Mouse (Mus musculus) forebrain, embryonic 13.5 days (tissue): ENCODE results near the gene March6. TPM values are rescaled to one million over a fixed set of nuclear protein-coding genes. Genes with fewer than 3 reads are reported as not detected.

Experiments used
- ATAC-seq: fragments of 200-750 bp; cut with Nextera tagmentation; 2 replicates; pipeline ENCODE4 v1.8.0; 2017
- H3K27ac ChIP-seq: fragments of 300-500 bp; sonication (generic); 2 replicates; pipeline ENCODE4 v1.5.1; 2015; ENCODE audit warnings: inconsistent platforms, mild to moderate bottlenecking, moderate library complexity
- H3K27me3 ChIP-seq: fragments of 300-500 bp; sonication (generic); 2 replicates; pipeline ENCODE4 v1.6.1; 2015; ENCODE audit warnings: mild to moderate bottlenecking, inconsistent platforms
- H3K36me3 ChIP-seq: fragments of 300-500 bp; sonication (generic); 2 replicates; pipeline ENCODE4 v1.6.1; 2015; ENCODE audit warnings: mild to moderate bottlenecking, inconsistent platforms; ENCODE audit not compliant: poor library complexity, severe bottlenecking
- H3K4me1 ChIP-seq: fragments of 300-500 bp; sonication (generic); 2 replicates; pipeline ENCODE4 v1.6.1; 2015; ENCODE audit warnings: inconsistent platforms
- H3K4me2 ChIP-seq: fragments of 300-500 bp; sonication (generic); 2 replicates; pipeline ENCODE4 v1.6.1; 2015; ENCODE audit warnings: inconsistent platforms, mild to moderate bottlenecking, moderate library complexity
- H3K4me3 ChIP-seq: fragments of 300-500 bp; sonication (generic); 2 replicates; pipeline ENCODE4 v1.5.1; 2015; ENCODE audit warnings: mild to moderate bottlenecking, inconsistent platforms
- H3K9ac ChIP-seq: fragments of 300-500 bp; sonication (generic); 2 replicates; pipeline ENCODE4 v1.6.1; 2015; ENCODE audit warnings: mild to moderate bottlenecking, inconsistent platforms
- H3K9me3 ChIP-seq: fragments of 300-500 bp; sonication (generic); replicated peaks from 2 replicates; pipeline ENCODE4 v1.6.1; 2016; ENCODE audit warnings: inconsistent platforms
- WGBS: fragments of 180-500 bp; shearing (Covaris S2); methylation state at CpG from one replicate; pipeline ENCODE4 v1.1.7; 2015; 5-methylcytosine and 5-hydroxymethylcytosine counted together
- polyA plus RNA-seq: library from polyadenylated mRNA; unstranded; fragments of >200 nt; fragmentation: Nextera tagmentation; extraction: Ambion mirVana; gene quantifications from 2 replicates; pipeline ENCODE4 v1.2.1, GENCODE M21; 2015

Gene March6
- polyA plus RNA-seq, 1 experiment from 2014 or later, result 57.5 TPM

DNA sequence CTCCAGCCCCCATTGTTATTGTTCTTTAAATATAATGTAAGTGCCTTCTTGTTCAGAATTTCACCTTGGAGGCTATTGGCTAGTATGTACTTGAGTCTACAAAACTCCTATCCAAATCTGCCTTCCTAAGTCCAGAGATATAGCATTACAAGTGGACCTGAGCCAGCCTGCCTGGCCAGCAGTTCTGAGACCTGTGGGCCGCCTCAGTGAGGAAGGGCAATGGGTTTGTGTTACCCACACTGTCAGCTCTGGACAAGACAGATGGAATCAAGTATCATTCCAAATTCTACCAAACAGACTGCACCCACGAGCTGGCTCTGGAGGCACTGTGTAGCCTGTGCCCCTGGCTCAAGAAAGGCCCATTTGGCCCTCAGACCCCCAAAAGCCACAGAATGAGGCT lies 94.0 kb downstream of the March6 start:
- no peak overlapping the region for H3K9ac ChIP-seq
- H3K36me3 ChIP-seq, result no peaks in the 10 kb centered on the region
- H3K4me1 ChIP-seq, result no peaks in the 10 kb centered on the region
- no peak overlapping the region for H3K4me3 ChIP-seq
- no peaks in the 10 kb centered on the region for H3K9me3 ChIP-seq
- no peak for ATAC-seq
- H3K27ac ChIP-seq, result no peak overlapping the region
- WGBS, result 87% methylated on average over 2 of the region's 2 CpGs
- H3K4me2 ChIP-seq, result no peak overlapping the region
- H3K27me3 ChIP-seq, result no peaks in the 10 kb centered on the region

DNA sequence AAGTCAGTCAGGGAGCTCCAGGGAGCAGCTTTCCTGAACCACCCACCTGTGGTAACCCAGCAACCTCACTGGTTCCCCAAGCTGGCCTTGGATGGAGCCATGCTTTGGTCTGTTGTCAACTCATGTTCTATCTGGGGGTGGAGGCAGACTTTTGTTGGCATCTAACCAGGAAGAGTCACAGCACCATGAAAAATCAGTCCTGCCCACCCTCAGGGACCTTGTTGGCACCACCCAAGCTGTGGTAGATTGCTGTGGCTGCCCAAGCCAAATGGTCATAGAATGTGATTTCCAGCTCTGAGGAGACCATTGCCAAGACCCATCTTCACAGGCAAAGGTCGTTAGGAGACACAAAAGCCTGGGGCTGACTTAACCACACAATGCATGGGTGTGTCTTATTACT lies 94.8 kb downstream of the March6 start:
- H3K9ac ChIP-seq, result no peak overlapping the region
- H3K4me2 ChIP-seq, result no peak overlapping the region
- no peak for ATAC-seq
- H3K4me3 ChIP-seq, result no peak overlapping the region
- H3K36me3 ChIP-seq, result no peaks in the 10 kb centered on the region
- no peaks in the 10 kb centered on the region for H3K27me3 ChIP-seq
- WGBS, result 38% methylated on average over 1 of the region's 1 CpGs
- no peak overlapping the region for H3K27ac ChIP-seq
- no peaks in the 10 kb centered on the region for H3K9me3 ChIP-seq
- no peaks in the 10 kb centered on the region for H3K4me1 ChIP-seq

DNA sequence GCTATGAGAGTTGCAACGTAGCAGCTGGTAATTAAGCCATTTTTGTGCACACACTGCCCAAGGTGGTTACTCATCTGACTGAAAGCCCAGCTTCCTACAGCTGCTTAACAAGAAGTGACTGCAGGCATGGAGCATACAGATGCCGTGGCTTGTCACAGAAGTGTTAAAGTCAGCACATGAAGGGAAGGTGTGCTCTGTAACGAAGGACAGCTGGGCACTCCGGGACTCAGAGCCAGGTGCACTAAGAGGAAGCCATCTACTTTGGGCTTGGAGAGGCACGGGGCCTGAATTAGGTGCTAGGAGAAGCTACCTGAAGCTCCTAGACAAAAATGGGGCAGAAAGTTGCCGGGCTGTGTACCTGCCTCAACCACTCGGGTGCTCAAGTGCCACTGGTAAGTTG lies 97.1 kb downstream of the March6 start:
- Histone ChIP-seq H3K36me3 (no peaks in the 10 kb centered on the region), H3K9ac (no peak overlapping the region), H3K4me3 (no peak overlapping the region), H3K27ac (no peak overlapping the region), H3K27me3 (no peaks in the 10 kb centered on the region), H3K4me2 (no peak overlapping the region), H3K9me3 (no peaks in the 10 kb centered on the region), H3K4me1 (no peaks in the 10 kb centered on the region)
- 82% methylated on average over 7 of the region's 7 CpGs for WGBS
- ATAC-seq, result no peak

DNA sequence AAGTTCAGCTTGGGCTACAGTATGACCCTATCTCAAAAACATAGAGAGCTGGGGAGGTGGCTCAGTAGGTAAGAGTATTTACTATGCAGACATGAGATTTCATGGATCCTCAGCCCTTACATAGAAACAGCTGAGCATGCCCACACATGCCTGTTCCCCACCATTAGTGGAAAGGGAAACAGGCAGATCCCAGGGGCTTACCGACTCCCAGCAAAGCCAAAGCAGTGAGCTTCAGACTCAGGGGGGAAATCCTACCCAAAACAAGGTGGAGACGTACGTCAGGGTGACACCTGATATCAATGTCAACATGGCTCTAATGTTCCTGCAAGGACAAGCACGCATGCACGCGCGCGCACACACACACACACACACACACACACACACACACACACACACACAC lies 99.0 kb downstream of the March6 start:
- Histone ChIP-seq H3K4me3 (no peak overlapping the region), H3K36me3 (no peaks in the 10 kb centered on the region), H3K27me3 (no peaks in the 10 kb centered on the region), H3K27ac (no peak overlapping the region), H3K9ac (no peak overlapping the region), H3K9me3 (no peaks in the 10 kb centered on the region), H3K4me1 (no peaks in the 10 kb centered on the region), H3K4me2 (no peak overlapping the region)
- WGBS, result 89% methylated on average over 8 of the region's 8 CpGs
- ATAC-seq, result no peak

DNA sequence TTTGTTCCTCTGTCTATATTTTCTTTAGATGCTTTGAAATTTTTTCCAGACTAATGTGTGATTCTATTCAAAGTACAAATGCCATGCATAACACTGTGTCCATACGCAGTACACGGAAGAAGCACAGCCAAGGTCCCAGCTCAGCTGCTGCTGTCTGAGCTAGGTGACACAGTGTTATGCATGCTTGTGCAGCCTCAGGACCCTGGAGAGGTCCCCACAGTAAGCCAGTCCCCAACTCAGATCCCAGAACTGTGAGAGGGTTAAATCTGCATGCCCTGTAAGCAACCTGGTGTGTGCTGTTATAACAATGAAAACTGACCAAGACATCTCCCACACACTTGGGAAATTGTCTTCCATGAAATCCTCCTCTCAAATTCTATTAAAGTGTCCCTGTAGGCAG lies 100.8 kb downstream of the March6 start:
- no peak overlapping the region for H3K4me2 ChIP-seq
- H3K27ac ChIP-seq, result no peak overlapping the region
- no peak for ATAC-seq
- H3K4me3 ChIP-seq, result no peak overlapping the region
- H3K9ac ChIP-seq, result no peak overlapping the region
- H3K4me1 ChIP-seq, result no peaks in the 10 kb centered on the region; the same call in 1 of the 2 replicates
- no peaks in the 10 kb centered on the region for H3K27me3 ChIP-seq
- H3K36me3 ChIP-seq, result no peaks in the 10 kb centered on the region
- H3K9me3 ChIP-seq, result no peaks in the 10 kb centered on the region
- WGBS, result 81% methylated on average over 2 of the region's 2 CpGs

DNA sequence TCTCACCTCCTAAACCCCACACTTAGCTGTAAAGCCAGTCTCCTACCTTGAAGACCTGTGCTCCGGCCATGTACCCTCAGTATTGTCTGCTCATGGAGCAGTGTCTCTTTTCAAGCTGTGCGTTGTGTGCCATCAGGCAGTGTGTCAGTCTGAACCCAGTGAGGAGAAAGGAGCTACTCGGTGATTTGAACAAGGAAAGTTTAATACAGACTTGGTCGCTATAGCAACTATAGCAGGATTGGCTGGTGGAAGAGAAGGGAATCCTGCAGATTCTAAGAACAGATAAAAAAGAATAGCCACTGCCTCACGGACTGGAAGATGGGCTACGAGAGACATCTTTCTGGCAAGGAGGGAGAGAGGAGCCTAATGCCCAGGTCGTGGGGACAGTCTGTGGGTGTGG lies 101.4 kb downstream of the March6 start:
- H3K4me3 ChIP-seq, result no peak overlapping the region
- no peak overlapping the region for H3K4me2 ChIP-seq
- H3K36me3 ChIP-seq, result no peaks in the 10 kb centered on the region
- H3K4me1 ChIP-seq, result no peaks in the 10 kb centered on the region; the same call in 1 of the 2 replicates
- no peaks in the 10 kb centered on the region for H3K9me3 ChIP-seq
- 62% methylated on average over 7 of the region's 7 CpGs for WGBS
- H3K27me3 ChIP-seq, result no peaks in the 10 kb centered on the region
- H3K9ac ChIP-seq, result no peak overlapping the region
- ATAC-seq, result no peak
- no peak overlapping the region for H3K27ac ChIP-seq

DNA sequence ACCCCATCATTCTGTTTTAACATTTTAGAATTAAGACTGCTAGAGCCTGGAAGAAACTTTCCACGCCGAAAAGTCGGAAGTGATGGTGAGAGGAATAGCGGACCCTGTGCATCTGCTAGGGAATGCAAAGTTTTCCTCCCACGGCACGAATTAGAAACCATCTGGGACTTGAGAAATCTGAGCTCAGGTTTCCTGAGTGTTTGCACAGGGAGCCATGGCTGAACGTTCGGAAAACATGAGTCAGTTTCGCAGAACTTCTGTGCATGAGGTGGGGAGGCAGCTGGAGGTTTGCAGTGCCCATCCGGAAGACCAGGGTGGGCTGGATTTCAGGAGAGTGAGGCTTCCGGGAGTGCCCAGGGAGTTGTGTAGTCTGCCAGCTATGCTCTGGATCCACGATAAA lies 102.3 kb downstream of the March6 start:
- no peak for ATAC-seq
- Histone ChIP-seq H3K4me3 (no peak overlapping the region), H3K27ac (no peak overlapping the region), H3K4me1 (no peaks in the 10 kb centered on the region; the same call in 1 of the 2 replicates), H3K36me3 (no peaks in the 10 kb centered on the region), H3K4me2 (no peak overlapping the region), H3K27me3 (no peaks in the 10 kb centered on the region), H3K9ac (no peak overlapping the region), H3K9me3 (no peaks in the 10 kb centered on the region)
- WGBS, result 85% methylated on average over 12 of the region's 12 CpGs

DNA sequence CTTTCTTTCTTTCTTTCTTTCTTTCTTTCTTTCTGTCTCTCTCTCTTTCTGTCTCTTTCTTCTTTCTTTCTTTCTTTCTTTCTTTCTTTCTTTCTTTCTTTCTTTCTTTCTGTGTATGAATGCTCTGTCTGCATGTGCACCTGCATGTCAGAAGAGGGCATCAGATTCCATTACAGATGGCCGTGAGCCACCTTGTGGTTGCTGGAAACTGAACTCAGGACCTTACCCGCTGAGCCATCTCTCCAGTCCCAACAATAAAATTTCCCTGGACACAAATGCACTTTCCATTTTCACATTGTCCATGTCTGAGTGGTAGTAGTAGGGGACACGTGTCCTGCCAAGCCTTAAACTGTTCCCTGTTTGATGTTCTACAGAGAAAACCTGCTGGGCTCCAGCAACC lies 103.5 kb downstream of the March6 start:
- no peak overlapping the region for H3K27ac ChIP-seq
- H3K27me3 ChIP-seq, result no peaks in the 10 kb centered on the region
- H3K36me3 ChIP-seq, result no peaks in the 10 kb centered on the region
- no peak overlapping the region for H3K9ac ChIP-seq
- H3K4me3 ChIP-seq, result no peak overlapping the region
- H3K4me1 ChIP-seq, result no peaks in the 10 kb centered on the region; the same call in 1 of the 2 replicates
- no peaks in the 10 kb centered on the region for H3K9me3 ChIP-seq
- WGBS, result 55% methylated on average over 3 of the region's 3 CpGs
- no peak overlapping the region for H3K4me2 ChIP-seq
- ATAC-seq, result no peak

DNA sequence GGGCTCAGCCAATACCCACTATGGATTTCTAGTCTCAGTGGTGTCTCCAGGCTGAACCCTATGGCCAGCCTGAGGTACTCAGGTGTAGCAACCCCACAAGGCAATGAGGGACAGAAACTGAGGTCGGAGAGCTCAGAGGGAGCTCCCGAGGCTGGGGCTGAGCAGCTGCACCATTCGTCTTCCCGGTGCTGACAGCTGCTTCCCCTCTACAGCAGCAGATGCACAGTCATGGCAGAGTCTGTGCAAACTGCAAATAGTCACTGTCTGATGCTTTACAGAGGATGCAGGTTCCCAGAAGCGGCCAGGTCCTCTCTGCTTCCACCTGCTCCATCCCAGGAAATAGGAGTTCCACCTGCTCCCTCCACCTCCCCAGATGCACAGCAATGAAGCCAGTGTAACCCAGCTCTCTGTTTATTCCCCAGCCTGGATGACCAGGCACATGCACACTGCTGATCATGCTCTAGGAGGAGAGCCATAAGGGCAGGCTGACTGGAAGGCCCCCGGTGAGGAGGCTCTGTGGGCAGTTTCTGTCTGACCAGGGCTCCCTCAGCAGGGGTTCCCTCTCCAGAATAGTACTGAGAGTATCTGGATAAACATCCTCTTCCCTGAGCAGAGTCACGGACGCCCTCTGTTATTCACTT lies 104.7 kb downstream of the March6 start:
- no peaks in the 10 kb centered on the region for H3K27me3 ChIP-seq
- no peaks in the 10 kb centered on the region for H3K9me3 ChIP-seq
- no peaks in the 10 kb centered on the region; the same call in 1 of the 2 replicates for H3K4me1 ChIP-seq
- no peak for ATAC-seq
- 61% methylated on average over 8 of the region's 8 CpGs for WGBS
- no peak overlapping the region for H3K27ac ChIP-seq
- no peak overlapping the region for H3K4me3 ChIP-seq
- no peaks in the 10 kb centered on the region for H3K36me3 ChIP-seq
- no peak overlapping the region for H3K4me2 ChIP-seq
- H3K9ac ChIP-seq, result no peak overlapping the region

DNA sequence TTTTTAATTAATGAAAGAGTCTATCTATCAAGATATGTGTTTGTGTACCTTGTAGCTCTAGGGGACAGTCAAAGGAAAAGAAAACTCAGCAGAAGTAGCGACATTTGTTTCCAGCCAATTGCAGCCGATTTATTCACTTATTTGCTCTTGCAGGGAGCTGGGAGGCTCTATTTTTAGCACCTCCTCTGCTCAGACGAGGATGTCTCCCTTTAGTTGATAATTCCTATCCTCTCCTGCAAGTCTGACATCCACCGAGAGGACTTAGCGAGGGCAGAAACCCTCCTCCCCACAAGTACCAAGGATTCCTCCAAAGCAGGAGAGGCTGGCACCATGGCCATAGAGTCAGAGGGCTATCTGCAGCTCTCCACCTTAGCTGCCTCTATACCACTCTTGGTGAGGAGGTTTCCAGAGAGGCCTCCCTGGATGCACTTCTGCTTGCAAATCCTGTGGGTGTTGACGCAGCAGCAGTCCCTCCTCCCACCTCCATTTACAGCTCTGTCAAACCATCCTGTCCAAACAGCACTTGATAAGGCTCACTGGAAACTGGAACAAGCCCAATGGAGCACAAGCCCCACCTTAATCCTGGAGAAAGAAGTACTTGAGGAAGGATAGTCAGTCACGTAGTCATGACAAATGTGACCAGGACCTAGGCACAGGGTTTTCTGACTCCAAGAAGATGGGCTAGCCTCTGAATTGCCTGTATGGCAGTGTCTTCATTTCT lies 108.0 kb downstream of the March6 start:
- WGBS, result 69% methylated on average over 7 of the region's 7 CpGs
- no peak overlapping the region for H3K27ac ChIP-seq

DNA sequence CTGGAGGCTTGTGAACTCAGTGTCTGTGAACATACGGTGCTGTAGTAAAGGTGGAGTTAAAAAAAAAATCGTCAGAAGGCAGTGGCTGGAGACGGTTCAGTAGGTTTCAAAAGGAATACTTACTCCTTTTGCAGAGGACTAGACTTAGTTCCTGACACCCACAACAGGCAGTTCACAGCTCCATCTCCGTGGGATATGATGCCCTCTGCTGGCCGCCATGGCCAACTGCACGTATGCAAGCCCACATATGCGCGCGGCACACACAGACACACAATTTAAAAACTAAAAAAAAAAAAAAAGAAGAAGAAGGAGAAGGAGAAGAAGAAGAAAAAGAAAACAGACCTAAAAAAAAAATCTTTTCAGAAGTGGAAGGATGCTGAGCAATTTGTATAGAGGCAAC lies 111.8 kb downstream of the March6 start:
- Histone ChIP-seq H3K4me3 (no peak overlapping the region), H3K9me3 (no peaks in the 10 kb centered on the region; the same call in 1 of the 2 replicates), H3K27me3 (no peaks in the 10 kb centered on the region), H3K36me3 (no peaks in the 10 kb centered on the region), H3K4me2 (no peak overlapping the region), H3K4me1 (no peaks in the 10 kb centered on the region), H3K9ac (no peak overlapping the region), H3K27ac (no peak overlapping the region)
- ATAC-seq, result no peak
- WGBS, result 44% methylated on average over 9 of the region's 9 CpGs

More for the DNA sequence above, 108.0 kb downstream of the March6 start:
- Histone ChIP-seq H3K9me3 (no peaks in the 10 kb centered on the region; the same call in 1 of the 2 replicates), H3K4me1 (no peaks in the 10 kb centered on the region; the same call in 1 of the 2 replicates), H3K9ac (no peak overlapping the region), H3K36me3 (no peaks in the 10 kb centered on the region), H3K27me3 (no peaks in the 10 kb centered on the region), H3K4me2 (no peak overlapping the region), H3K4me3 (no peak overlapping the region)
- ATAC-seq, result no peak

DNA sequence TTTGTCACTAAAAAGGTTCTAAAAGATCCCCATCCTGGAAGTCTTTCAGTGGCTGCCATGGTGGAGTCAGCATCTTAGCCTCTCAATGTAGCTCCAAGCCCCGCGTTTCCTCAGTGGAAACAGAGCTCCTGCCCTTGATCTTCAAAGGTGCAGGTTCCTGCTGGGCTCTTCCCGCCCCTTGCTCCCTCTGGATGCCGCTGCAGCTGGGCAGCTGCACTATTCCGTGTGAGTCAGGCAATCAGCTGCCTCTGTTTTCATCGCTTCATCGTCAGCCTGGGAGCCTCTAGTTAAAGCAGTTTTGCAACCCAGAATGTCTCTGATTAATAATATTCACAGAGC lies 112.2 kb downstream of the March6 start:
- ATAC-seq, result peak; percentile 50; the same call in 1 of the 2 replicates
- Histone ChIP-seq H3K9me3 (no peaks in the 10 kb centered on the region; the same call in 1 of the 2 replicates), H3K4me1 (no peaks in the 10 kb centered on the region), H3K36me3 (no peaks in the 10 kb centered on the region), H3K9ac (no peak overlapping the region), H3K27ac (no peak overlapping the region), H3K4me2 (no peak overlapping the region), H3K4me3 (no peak overlapping the region), H3K27me3 (no peaks in the 10 kb centered on the region)
- 36% methylated on average over 7 of the region's 7 CpGs for WGBS
